Mouse (Mus musculus) gastrocnemius, postnatal 36 days (tissue): ENCODE measurements around the gene AU021092. TPM values are rescaled to one million over a fixed set of nuclear protein-coding genes. Genes with fewer than 3 reads are reported as not detected.
"Not testable (repeated sequence)": the region's sequence is repeated elsewhere in the genome, so short reads cannot be mapped to it uniquely, and the experiment has no call there.

Experiments used
- DNase-seq, 2 experiments: peaks; one replicate each; pipeline ENCODE4 v3.0.0; 2022
- intact Hi-C: fragments of 180-260 bp; cut with DNase I; formaldehyde crosslinking; loops from one replicate; pipeline ENCODE4 v1.15.1; 2025
- long read RNA-seq, 2 experiments: library from polyadenylated mRNA; stranded (forward); transcript quantifications; one replicate each; pipeline ENCODE4 v2.0.0; 2021
- total RNA-seq, 2 experiments: library from RNA; stranded (reverse); gene quantifications; 2 replicates each; pipeline ENCODE4 v1.2.3; 2021

Gene AU021092
- 1 to 10 TPM; 3.7 to 4.5 TPM for total RNA-seq
- long read RNA-seq, experiment 1, result 0 reads
- long read RNA-seq, experiment 2, result 0 reads

DNA sequence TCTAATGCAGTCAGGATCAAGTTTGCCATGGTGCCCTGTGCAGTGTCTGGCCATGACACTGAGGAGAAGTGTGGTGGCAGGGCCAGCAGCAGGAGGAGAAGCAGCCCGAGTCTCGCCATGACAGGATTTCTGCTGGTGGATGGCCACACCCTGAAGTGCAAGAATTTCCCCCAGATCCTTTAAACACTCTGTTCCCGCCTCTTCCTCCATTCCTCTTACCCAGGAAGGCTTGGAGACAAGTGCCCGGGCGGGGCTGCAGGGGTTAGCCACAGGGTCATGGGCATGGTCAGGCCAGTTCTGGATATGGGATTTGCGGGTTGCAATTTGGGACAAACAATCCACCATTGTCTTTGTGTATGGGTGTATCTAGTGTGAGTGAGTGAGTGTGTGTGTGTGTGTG lies at the start of gene AU021092:
Gene AU021092 (minus strand): TSS at position 160 of the 400 bp plus-strand sequence.
- intact Hi-C loops, result no loop called here
- DNase-seq, result no peak

DNA sequence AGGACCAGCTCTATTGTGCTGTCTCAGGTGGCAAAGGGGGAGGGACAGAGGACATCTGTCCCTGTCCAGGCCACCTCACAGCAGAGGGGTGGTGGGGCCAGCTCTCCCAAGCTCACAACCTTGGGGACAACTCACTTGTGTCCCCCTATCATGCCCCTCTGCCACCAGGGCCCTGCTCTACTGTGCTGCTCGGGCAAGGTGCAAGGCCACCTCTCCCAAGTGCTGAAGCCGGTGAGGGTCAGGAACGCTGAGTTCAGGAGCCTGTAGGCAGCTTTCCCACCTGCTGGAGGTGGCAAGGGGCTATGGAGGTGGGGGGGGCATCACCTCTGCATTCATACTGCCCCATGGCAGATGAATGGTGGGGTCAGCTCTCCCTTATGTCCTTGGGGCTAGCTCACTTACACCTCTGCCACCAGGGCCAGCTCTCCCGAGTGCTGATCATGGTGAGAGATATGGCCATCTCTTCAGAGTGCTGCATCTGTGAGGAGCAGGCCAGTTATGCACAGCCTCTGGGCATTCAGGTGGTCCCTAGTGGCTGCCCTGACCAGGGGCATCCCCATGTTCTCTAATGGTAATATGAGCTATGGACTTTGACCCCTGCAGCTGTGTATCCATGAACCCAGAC lies 49.4 kb upstream of the AU021092 start:
- intact Hi-C loops, result no loop called here
- DNase-seq, result no peak

GRCm38 (mm10) chr16:5263926-5264325 lies 41.8 kb upstream of the AU021092 start:
- intact Hi-C loops, result no loop called here
- DNase-seq, result no peak

DNA sequence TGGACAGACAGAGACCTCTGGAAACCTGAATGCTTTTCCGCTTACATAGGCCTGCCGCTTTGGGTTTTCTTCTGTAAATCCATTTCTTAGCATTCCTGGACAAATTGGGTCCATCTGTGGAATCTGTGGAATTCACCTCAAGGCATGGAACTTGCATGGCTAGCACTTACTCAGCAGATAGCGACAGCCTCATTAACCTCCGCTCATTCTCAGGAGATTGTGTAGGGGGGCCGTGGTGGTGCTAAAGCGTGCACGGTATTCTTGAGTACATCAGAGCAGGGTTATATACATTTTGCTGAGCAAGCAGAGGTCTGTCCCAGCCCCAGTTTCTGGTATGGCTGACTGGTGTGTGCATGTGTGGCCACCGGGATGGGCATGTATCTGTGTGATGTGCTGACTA lies 41.1 kb upstream of the AU021092 start:
- no peak for DNase-seq
- intact Hi-C loops, result no loop called here

- peak; percentile 96 to 99 for DNase-seq
- intact Hi-C loops, result no loop called here
These were observed 33.8 kb upstream of the AU021092 start, which contains the start of gene Eef2kmt for GRCm38 (mm10) chr16:5255779-5256496. Eef2kmt (minus strand) TSS chr16:5255983.

DNA sequence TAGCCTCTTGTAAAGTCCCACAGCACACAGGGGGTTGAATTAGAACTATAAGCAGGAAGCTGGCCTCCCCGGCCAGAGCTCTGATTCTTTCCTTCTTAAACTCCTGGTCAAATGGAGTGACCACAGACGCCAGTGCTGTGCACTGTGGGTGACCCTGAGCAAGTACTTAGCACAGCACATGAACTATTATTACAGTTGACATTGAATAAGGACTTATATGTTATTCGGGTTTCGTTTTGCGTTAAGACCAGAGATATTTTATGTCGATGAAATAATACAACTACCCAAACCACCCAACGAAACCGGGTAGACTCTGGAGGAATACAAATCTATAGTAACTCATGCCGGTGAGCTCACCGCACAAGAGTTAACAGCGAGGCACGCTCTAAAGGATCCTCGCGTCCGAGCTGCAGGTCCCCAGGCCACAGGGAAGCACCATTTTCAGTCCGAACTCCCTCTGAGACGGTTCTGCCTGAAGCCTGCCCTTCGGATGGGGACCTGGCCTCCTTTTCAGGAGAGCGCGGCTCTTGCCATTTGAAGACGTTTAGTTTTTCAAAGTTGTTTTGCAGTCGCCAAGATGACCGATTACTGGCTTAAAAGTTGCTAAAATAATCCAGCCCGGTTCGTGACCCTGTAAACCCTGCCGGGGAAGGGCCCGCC lies 33.1 kb upstream of the AU021092 start:
- intact Hi-C loops, result no loop called here
- DNase-seq, result peak in 1 of 2 experiments; percentile 24

DNA sequence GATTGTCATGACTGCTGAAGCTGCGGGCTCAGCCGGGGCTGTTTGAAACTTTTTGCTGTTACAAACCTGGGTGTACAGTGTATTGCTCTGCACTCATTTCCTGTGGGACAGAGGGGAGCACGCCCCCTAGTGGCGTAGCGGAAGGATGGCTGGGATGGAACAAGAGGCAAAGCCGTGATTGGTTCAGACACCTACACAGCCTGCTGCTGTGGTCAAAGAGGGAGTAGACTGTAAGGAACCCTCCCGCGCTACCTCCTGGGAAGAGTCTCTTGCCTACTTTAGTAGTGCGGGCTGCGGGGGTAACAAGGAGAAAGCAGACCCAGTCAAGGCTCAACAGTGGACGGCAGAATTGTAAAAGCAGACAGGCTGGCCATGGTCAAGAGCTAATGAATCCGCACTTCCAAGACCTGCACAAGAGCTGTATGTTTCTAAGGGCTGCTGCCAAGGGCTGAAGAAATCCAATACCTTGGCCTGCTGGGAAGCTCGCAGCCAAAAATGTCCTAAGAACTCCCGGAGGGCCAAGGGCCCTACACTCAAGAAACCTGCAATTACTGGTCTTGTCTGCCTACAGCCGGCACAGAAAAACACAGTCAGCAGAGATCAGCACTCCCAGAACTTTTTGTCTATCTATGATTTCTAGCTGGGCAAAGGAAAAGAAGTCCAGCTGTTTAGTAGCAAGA lies 32.4 kb upstream of the AU021092 start:
- intact Hi-C loops, result no loop called here
- DNase-seq, result peak; percentile 58 to 69

GRCm38 (mm10) chr16:5252260-5252659 lies 30.2 kb upstream of the AU021092 start:
- intact Hi-C loops, result no loop called here

GRCm38 (mm10) chr16:5250891-5251290 lies 28.8 kb upstream of the AU021092 start:
- DNase-seq, result no peak
- intact Hi-C loops, result no loop called here

More at GRCm38 (mm10) chr16:5252260-5252659, 30.2 kb upstream of the AU021092 start:
- no peak for DNase-seq

- intact Hi-C loops, result loop anchor here (5.0 kb wide), 1 partner anchor 42 kb away; the partner anchor contains the start of gene Nagpa
- DNase-seq, result peak; percentile 43 to 50
These were observed 22.3 kb upstream of the AU021092 start for GRCm38 (mm10) chr16:5244411-5244810.

- intact Hi-C loops, result loop anchor here (5.0 kb wide), 1 partner anchor 41 kb away; the partner anchor contains the start of gene Nagpa
- no peak for DNase-seq
These were observed 20.8 kb upstream of the AU021092 start for GRCm38 (mm10) chr16:5242882-5243281.

DNA sequence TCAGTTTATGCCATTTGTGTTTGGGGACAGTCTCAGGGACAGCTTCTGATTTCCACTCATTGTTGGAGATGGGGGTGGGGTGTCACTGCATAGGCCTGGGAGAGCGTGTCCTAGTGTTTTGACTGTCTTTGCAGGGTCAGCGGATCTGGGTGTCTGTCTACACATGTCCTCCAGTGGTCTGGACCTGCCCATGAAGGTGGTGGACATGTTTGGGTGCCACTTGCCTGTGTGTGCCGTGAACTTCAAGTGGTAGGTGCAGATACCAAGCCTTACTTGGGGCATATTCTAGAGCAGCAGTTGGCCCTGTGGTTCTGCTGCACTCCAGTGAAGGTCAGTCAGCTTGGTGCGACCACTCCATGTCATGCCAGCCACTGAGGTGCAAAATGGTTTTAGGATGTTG lies 20.3 kb upstream of the AU021092 start:
- DNase-seq, result no peak
- intact Hi-C loops, result loop anchor here (5.0 kb wide), 1 partner anchor 40 kb away; the partner anchor contains the start of gene Nagpa

DNA sequence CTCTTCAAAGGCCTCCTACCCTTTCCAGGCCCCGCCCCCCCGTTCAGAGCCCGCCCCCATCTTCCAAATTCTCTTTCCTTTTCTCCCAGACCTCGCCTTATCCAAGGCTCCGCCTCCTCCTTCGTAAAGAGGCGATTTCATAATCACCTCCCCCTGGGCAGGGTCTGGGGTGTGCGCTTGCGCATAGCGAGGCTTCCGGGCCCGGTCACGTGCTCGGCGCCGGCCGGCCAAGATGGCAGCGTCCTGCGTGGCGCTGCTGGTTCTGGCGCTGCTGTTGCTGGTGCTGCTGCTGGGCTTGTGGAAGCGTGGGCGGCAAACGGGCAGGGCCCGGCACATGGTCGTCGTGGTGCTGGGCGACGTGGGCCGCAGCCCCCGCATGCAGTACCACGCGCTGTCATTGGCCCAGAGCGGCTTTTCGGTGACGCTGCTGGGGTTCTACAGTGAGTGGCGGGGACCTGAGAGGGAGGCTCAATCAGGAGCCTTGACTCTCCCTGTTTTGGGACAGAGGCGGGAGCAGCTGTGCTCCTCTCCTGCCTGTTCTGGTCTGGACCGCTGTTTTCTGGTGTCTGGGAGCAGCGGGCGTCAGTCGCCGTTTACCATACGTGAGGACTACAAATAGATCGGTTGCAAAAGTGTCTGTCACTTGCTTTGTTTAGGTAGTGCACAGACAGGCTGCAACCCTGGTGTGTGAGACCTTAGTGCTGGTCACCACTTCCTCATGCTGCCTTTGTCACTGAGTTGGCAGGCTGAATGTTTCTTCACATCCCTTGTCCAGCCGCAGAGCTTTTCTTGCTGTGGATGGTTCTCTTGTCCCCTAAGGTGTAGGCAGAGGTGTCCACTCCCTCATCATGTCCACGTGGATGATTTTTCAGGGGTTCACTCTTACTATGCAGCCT lies 11.6 kb upstream of the AU021092 start, which contains the start of gene Alg1:
Gene Alg1 (plus strand): TSS at position 204 of the 896 bp plus-strand sequence.
- peak; percentile 87 to 93 for DNase-seq
- intact Hi-C loops, result no loop called here

DNA sequence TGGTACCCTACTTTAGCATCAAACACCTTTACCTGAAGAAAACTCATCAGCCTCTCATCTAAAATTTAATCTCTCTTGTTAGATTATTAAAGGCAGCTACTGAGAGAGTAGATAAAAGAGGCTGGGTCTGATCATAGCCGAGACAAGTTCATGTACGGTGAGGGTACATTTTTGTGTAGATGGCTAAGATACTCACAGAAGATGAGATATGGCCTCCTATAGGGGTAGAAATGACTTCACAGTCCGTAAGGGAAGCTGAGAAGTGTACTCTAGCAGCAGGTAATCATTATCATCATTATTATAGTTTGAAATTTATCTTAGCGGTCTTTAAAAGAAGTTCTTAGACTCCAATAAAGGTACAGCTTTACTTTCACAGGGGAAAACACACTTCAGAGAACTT lies 10.9 kb upstream of the AU021092 start:
- intact Hi-C loops, result no loop called here
- no peak for DNase-seq

- intact Hi-C loops, DNase-seq: not testable (repeated sequence)
These were observed 6.0 kb upstream of the AU021092 start for GRCm38 (mm10) chr16:5228103-5228502.

DNA sequence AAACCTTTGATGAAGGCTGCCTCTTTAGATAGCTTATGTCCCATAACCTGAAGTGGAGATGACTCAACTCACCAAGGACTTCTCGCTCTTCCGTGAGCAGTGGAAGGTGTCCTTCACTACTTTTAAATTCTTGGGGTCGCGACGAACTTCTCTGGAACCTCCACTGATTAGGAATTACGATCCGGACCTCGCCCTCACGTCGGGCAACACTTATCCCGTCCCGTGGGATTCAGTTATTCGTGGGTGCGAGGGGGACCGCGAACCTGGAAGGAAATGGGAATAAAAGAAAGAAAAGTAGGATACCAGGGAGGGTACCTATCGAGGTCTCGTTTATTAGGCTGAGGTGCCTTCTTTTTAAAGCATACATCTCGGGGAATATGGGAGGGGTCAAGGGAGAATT lies 5.4 kb upstream of the AU021092 start:
- DNase-seq, intact Hi-C loops: not testable (repeated sequence)

GRCm38 (mm10) chr16:5226534-5226933 lies 4.4 kb upstream of the AU021092 start:
- intact Hi-C loops, DNase-seq: not testable (repeated sequence)

DNA sequence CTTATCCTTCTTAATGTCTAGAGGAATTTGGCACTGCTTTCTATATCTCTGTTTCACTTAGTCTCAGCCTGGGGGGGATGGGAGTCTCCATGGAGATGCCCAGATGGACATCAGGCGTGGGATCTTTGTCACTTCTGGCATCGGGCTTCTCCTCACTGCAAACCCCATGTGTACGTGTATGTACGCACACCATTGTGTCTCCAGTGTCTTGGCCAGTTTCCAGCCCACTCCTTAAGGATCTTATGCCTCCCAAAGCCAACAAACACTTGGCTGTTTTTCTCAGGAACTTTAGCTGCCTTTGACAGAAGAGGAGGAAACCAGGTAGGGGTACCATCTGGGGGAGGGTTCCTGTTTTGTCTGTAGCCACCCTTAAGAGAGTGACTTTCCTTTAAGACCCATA lies 696 bp downstream of the AU021092 start:
- intact Hi-C loops, result no loop called here
- no peak for DNase-seq

DNA sequence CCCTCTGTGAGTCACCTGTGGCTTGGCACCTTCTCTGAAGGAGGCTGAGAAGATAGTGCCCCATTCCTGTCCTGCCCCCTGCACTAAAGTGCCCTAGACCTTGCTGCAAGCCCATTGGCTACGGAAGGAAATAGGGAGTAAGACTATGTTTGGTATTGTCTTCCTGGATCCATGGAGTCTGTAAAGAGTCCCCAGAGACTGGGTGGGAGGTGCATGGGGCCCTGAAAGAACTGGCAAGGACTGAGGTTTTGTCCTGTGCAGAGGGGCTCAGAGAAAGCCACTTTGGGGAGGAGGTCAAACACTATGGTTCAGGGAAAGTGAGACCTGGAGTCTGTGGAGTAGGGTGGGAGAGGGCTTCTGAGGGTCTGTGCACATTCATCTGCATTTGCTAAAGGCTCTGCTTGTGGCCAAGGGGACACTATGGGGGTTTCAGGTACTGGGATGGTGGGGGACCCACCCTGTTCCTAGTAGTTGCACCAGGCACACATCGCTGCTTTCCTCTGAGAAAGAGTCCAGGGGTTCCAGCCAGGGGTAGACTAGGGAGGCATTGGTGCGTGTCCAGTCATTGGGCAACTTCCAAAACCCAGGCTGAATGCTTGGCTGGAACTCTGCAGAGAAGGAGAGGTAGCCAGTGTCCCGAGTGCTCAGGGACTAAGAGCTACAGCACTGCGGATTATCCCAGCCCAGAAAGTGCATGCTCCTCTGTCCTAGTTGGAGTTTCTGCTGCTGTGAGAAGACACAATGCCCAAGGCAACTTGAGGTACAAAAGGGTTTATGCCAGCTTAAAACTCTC lies 4.6 kb downstream of the AU021092 start:
- no peak for DNase-seq
- intact Hi-C loops, result no loop called here
